Mouse (Mus musculus) frontal cortex, postnatal 25 days (tissue): Measurements from ENCODE around the gene Pde4c.

Experiments
- DNase-seq, 2 experiments: peaks; one replicate each; pipeline ENCODE4 v3.0.0; 2022; ENCODE audit warnings: low spot score in 2 of 2

The Pde4c gene

DNA sequence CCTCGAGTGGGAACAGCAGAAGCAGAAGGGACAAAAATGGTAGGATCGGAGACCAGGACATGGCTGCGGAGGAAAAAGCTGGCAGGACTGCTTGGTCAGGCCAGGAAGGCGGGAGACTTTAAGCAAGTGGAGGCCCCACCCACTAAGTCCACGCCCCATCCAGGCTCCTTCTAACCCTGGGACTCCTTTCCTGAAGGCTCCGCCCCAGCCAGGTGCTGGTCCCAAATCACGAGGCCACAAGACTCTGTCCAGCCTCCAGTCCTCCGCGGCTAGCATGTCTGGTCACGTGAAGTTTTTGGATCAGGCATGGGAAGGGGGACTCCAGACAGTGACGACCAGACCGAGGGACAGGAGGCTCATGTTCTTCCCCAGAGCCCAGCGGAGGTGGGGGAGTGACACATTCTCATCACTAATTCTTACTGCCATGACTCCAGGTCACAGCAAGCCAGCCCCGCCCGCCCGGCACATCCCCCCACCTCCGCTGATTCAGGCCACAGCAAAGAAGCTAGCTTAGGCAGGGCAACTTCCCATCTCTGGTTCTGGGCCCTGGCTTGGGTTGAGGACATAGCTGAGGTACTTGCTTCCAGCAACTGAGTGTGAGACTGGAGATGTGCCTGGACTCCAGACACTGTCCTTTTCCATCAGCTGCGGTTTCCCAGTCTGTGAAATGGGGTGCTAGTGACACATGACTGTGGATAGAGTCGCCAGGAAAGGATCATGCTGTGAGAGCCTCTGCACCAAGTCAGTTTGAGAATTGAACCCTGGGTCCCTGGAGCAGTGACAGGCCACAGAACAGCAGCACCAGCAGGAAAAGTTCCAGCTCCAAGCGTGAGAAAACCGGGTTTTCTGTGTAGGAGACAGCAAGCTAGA, 43.3 kb downstream of the Pde4c start:
- DNase-seq: no peak

DNA sequence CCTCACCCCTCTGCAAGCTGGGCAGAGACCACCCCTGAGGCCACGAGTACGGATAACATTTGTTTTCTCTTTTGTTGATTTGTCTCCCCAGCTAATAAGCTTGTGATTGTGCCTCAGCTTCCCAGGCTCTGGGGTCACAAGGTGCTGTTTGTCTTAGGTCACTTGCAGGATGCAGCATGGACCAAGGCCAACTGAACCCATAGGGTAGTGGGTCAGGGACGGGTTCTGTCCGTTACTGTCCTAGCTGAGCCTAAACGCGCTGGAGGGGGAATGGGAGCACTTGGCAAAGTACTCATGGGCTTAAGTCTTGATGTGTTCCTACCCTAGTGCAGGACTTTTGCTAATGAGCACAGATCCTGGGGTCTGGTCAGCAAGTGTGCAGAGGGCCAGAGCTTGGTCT, 44.0 kb downstream of the Pde4c start:
- DNase-seq: no peak

DNA sequence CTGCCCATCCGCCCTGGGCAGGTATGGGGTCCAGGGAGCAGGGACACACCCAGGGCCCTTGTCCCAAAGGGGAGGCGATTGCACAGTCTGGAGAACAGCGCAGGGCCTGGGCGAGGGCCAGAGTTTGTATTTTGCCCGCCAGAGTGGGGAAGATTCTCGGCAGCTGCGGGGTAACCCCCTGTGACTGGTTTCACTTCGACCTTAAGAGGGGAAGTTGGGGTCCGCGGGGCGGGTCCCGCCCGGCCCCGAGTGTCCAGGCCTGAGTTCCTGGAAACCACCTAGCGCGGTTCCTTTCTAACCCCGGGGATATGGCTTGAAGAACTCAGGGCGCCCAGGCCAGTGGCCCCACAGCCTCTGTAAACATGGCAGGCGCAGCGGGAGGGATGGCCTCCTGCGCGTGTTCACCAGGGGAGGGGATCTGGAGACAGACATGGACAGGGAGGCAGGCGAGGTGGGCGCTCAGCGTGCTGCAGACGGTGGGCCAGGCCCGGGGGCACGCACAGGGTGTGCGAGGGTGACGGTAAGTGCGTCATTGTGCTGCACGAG, 44.8 kb downstream of the Pde4c start:
- no peak for DNase-seq

DNA sequence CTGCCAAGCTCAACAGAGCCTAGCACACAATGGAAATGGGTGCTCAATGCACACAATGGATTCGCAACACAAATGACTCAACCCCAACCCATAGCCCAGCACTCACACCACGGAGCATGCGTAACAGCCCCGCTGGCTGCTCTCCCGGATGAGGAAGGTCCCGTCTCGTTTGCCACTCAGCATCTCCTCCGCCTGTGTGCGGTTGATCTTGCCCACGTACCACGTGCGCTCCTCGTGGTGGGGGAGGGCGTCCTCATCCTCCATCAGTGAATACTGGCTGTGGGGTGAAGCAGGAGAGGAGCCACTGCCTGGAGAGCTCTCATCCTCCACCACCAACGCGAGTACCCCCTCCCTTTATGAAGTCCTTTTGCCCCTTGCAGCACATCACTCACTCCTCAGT, 45.4 kb downstream of the Pde4c start:
- DNase-seq: no peak

DNA sequence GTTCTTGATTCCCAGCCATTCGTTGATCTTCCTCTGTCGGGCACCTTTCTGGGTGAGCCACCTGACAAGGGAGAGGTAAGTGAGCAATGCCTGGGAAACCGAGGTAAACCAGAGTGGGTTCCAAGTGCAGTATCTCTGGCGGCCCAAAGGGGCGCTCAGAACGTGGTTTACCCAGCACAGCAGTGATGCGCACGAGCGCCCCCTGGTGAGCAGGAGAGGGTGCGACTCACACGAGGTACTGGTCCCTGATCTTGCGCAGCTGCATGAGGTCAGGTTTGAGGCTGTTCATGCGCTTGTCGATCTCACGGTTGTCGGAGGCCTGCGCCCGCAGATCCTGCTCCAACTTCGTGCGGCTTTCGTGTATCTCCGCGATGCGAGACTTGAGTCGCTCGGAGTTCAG, 45.8 kb downstream of the Pde4c start:
- peak; percentile 90 to 95 for DNase-seq

DNA sequence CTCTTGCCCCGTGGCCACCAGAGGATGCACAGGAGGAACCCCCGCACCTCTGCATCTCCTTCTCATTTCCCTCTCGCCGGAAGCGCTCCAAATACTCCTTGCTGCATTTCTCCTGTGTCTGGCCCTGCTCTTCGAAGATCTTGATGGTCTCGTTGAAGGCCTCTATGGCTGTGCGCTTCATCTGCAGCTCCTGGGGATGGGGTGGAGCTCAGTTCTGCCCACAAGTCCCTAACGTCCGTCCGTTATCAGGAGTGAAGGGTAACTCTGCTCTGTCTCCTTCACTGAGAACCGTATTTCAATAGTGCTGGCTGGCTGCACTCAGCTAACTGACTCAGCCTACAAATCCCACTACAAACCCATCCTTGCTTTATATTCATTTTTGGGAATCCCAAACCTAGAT, 46.3 kb downstream of the Pde4c start:
- DNase-seq: no peak

DNA sequence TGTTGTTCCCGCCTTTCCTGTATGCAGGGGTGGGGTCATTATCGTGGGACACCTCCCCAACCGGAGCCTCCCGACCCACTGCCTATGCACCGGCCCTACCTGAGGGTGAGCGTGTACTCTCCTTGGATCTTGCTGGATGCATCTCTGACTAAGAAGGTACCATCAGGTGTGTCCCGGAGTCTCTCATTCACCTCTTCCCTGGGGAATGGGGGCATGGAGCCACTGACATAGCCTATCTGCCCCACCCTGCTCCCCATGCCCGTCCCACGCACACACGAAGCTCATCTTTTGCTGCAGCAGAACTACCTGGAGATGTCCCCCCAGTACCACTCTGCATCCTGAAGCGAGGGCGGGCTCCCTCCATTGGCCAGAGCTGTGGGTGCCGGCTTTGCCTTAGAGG, 47.2 kb downstream of the Pde4c start:
- DNase-seq: no peak

DNA sequence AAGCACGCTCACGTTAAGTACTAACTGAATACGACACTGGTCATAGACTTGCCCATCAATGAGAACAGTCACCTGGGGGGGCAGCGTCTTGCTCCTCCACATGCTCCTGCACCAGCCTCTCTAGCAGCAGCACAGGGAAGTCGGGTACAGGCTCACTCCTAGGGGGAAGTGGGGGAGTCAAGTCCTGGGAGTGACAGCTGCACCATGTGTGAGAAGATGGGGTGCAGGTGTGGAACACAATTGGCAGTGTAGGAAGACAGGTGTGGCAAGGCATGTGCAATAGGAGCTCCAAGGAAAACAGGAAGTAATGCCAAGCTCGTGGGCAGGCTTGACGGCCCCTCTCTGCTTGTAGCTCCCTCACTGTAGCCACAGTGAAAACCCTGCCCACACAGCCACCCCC, 47.7 kb downstream of the Pde4c start:
- no peak for DNase-seq

DNA sequence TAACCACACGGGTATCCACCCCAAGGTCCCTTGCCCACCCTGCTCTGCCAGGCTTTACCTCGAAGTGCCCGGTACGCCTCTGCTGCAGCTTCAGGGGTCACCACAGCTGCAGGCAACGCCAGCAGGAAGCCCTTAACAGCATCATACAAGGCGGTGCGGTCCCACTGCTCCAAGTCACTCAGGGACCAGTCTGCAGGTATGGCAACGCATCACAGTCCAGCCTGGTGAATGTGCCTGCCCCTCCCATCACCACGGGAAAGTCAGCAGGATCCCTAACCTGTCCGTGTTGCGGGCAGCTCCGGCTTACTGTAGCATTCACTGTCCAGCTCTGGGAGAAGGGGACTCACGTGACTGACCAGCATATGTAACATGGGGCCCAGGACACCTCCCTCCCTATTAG, 48.6 kb downstream of the Pde4c start:
- no peak for DNase-seq

DNA sequence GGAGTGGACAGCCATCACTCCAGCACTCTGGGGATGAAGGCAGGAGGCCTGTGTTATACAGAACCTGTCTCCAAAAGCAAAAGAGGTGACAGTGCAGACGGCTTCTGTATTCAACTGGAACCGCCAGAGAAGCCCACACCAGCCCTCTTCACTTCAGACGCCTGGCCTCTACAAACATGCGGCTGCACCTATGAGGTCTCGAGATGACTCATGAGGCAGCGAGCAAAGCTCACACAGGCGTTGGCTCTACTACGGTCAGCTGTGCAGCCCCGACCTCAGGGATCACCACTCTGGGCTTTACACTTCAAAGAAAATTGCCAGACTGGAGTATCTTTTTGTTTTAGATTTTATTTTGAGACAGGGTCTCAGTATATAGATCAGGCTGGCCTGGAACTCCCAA, 49.4 kb downstream of the Pde4c start:
- no peak for DNase-seq

DNA sequence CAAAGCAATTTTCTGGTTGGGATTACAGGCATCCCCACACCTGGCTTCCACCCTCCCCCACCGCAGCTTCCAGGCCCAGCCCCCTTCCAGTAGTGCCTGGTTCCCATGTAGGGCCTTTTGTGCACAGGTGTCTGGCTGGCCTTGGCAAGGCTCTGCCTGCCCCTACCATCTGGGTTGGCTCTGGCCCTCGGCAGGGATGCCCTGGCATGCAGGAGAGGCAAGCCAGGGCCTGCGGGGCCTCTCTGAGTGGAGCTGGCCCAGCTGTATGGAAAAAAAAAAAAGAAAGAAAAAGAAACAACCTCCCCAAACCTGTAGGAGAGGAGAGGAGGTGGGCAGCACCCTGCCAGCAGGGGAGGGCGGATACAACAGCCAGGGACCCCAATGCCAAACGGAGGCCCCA, 49.9 kb downstream of the Pde4c start:
- no peak for DNase-seq

DNA sequence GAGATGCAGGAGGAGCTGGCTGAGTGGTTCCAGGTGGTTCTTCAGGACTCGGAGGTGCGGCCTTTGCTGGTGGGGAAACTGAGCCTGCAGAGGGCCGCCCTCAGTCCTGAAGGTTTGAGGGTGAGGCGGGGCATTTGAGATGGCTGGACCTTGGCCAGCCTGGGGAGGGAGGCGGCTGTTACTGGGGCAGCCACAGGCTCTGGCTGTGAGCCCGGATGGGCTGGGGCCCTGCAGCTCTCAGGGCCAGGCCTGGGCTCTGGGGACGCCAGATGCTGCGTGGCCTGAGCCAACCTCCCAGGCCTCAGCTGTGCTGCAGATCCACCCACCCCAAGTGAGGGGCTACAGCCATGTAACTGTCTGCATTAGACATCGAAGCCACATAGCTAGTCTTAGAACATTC, 50.3 kb downstream of the Pde4c start:
- no peak for DNase-seq

DNA sequence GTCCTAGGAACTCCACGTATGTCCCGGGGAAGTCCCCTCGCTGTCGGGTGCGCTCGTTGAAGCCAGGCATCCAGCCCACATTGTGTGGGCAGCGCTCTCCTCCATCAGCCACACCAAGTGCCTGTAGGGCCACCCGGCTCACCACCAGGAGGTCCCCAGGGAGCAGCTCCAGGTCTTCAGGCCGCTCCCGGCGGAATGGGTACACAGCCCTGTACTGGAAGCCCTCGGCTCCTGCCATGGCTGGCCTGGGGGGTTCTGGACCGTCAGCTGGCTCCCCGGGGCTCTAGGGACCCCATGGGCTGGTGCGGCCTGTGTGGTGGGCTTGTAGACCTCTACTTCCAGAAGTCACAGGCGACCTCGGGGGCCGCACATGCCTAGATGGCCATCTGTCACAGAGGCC, 51.2 kb downstream of the Pde4c start:
- no peak for DNase-seq

DNA sequence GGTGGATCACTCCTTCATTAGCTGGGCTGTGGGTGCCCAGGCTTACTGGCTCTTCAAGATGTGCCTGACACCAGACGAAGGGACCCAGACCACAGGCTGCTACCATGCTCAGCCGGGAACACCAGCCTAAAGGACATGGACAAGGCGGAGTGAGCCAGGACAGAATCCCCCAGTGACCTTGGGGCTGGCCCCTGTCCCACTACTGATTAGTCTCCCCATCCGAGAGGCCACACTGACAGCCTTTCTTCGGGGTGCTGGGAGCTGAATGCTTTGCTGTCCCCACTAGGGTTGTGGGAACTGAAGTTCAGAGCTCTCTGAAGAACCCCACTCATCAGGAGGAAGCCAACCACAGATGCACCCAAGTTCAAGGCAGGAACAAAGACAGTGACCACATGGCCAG, 51.7 kb downstream of the Pde4c start:
- no peak for DNase-seq

DNA sequence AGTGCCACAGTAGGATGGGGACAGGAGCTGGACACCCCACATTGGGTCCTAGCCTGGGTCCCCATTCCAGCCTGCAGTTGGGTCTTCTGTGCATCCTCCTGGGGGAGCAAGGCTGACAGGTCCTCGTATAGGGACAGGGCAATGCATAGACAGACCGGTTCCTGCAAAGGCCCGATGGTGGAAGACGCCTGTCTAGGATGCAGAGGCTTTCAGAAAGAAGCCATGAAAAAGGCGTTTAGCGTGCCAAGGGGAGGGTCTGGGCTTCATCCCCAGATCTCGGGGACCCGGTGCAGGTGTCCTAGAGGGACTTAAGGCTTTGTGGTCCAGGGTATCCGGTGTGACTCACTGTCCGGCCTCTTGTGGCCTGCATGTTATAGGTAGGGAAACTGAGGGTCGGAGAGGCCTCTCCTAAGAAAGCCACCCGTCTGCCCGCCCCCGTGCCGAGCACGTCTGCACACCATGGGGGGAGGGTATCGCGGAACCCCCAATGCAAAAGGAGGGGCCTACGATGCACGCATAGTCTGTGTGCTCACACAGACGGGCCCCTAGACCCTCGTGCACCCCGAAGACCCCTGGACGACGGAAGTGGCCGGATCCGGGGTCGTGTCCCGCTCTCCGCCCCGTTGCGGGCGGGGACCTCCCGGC, 52.5 kb downstream of the Pde4c start:
- DNase-seq: no peak

DNA sequence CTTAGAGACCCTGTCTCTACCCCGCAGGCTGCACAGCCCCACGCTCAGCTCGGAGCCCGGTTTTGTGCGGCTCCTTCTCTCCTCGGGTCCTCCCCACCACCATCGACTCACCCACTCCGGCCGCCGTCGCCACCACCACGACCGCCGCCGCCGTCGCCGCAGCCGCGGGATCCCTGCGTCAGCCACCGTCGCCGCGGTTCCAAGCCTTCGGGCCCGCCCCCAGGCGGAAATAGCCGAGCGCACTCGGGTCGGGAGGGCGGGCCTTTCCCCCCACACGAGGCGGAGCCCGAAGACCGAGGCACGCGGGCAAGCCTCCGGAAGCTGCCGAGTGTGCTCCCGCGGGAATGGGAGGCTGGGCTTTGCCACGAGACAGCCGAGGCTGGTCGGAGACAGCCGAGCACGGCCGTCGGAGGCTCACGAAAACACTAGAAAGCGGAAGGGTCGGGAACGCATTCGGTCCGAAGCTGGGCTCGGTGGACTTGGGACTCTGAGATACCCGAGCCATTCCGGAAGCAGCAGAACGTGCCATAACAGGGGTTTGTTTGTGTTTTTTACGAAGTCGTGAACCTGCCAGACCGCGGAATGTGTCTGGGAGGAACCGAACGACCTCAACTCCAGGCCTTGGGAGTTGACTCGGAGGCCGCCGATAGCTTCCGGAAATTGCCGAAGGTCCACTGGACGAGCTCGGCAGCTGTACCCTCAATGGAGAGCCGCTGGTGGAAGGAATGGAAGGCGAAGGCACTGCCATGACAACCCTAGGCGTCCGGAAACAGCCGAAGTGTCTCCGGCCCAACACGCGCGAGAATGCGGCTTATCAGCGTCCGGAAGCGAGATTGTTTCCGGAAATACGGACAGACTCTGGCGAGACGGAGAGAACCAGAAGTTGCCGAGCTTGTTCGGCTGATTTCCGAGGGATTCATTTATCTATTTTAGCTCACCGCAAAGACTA, 53.2 kb downstream of the Pde4c start, which contains the start of gene Pik3r2:
TSS of gene Pik3r2 (minus strand) at position 218 of the 949 bp plus-strand sequence.
- DNase-seq: peak; percentile 98

DNA sequence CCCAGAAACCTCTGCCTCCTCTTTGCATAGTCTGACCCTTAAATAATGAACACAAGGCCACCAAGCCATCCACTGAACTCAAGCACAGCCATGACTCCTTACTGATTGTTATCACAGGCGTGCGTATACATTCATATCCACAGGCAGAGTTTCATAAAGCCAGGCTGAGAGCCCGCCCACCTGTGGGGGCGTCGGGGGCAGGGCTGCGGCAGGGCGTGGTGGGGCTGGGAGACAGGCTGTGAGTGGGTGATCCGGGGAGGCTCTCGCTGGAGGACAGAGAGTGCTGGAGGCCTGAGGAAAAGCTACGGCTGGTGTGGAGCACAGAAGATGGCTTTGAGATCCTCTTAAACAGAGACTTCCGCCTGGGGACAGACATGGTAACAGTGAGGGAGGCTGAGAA, 56.6 kb downstream of the Pde4c start:
- DNase-seq: no peak

DNA sequence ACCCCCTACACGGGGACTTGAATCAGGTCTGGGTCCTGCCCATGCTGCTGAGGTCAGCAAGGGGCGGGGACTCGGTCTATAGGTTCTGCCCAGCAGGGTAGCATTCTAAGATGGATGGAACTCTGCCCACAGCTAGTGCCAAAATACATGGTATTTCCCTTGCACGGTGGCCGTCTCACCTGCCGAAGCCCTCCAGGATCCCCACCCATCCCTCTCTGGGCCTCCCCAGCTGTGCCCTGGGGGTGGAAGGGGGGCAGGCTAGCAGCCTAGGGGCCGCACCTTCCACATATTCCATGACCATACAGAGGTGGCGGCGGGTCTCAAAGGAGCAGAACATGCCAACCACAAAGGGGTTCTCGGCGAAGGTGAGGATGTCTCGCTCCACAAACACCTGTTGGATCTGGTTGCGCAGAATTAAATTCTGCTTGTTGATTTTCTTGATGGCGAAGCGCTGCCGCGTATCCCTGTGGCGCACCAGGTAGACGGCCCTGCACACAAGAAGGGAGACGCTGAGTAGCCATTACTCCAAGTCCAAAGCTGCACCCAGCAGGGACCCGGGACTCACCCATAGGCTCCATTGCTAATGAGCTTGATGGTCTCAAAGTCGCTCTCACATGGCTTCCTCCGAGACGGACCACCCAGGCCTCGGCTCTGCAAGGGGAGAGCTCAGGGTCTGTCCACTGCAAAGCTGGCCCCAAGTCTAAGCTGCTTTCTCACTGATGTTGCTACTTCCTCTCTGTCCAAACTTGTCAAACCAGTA, 63.0 kb downstream of the Pde4c start:
- DNase-seq: no peak

DNA sequence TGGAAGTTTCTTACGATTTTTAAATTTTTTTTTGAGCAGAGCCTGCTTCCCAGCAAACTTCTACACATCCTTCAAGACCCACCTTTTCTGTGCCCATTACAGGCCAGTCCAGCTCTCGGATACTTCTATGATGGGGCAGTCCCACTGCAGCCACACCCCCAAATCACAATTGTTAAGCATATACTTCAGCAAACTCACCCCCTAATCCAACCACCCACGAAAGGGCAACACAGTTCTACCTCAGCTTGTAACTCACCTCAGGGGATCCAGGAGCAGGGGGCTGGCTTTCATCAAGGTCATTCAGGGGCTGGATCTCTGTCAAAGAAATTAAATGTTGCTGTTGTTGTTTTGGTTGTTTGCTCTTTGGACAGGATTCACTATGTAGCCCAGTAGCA, 63.5 kb downstream of the Pde4c start:
- DNase-seq: no peak

DNA sequence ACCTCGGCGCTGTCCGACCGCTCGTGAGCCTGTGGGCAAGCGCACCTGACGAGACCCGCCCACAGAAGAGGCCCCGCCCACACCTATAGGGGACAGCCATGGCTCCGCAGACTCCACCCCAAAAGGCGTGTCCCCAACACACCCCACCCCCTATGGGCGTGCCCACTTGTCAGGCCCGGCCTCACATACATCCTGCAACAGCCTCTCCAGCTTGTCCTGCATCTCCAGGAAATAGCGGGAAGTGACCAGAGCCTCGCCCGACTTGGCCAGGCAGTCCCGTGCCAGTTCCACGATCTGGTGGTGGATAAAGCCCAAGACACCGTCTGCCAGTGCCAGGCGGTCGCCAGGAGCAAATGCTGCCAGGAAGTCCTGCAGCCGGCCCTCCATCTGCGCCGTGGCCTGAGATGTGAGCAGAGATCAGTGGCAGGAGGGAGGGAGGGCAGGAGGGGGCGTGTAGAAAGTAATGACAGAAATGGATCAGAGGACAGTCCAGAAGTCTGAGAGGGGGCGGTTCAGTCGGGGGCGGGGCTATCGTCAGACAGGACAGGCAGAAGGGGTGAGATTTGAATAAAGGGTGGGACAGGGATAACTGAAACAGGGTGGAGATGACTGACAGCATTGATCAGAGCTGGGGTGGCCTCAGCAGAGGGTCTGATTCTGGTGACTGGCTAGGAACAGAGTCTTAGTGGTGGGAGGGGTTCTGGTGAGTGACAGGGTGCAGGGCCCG, 64.6 kb downstream of the Pde4c start:
- no peak for DNase-seq

DNA sequence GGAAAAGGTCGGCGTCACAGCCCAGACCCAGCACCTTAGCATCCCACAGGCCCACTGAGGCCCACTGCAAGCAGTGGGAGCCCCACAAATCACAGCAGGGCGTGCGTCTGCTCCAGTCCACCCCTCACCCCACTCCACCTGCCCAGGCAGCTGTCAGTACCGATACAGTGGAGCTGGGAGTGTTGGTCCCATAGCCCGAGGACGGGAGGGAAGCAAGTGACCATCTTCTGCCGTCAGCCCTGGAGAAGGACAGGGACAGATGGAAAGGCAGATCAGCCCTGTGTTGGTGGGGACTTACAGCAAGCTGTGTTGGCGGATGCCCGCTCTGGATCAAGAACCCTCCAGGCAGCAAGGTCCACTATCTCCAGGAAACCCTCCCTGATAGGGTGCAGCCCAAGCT, 65.5 kb downstream of the Pde4c start:
- DNase-seq: no peak
